Mouse (Mus musculus) neural tube, embryonic 10.5 days (tissue): ENCODE measurements at regions not wholly inside any gene's neighbourhood (a gene's known extent, or its start where the extent isn't known, plus 50 kb on each side); places are given as distances from the start of the nearest gene placed in this dataset.

Experiments used
- DNase-seq: peaks from one replicate; pipeline ENCODE4 v3.0.0-alpha.2; 2017; ENCODE audit warnings: low spot score; ENCODE audit errors: extremely low spot score

- no peak for DNase-seq
These were observed 53.4 kb upstream of the Sipa1l1 start for GRCm38 (mm10) chr12:82115766-82116165.
